Mouse (Mus musculus): ENCODE measurements at regions not wholly inside any gene's neighbourhood (a gene's known extent, or its start where the extent isn't known, plus 50 kb on each side); places are given as distances from the start of the nearest gene placed in this dataset.
"Not testable (repeated sequence)": the region's sequence is repeated elsewhere in the genome, so short reads cannot be mapped to it uniquely, and the experiment has no call there.

DNA sequence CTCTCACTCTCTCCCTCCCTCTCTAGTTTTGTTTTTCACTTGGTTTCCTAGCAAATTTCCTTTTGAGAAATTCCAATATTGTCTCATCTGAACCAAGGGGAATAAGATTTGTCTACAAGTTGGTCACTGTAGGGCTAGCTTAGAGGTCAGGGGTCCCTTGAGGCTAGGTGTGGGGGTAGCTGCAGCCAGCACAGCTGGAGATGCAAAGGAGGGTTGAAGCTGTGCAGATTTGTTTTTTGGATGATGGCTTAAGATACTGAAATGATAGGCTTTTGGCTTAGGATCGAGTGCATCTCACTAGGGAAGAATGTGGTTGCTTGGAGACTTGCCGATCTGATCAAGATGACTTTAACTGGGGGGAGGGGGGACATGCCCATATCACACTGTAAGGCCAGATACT lies 88.3 kb upstream of the Tmem28 start:
- DNase-seq (ENCODE audit: low spot score in 2 of 2): no peak

DNA sequence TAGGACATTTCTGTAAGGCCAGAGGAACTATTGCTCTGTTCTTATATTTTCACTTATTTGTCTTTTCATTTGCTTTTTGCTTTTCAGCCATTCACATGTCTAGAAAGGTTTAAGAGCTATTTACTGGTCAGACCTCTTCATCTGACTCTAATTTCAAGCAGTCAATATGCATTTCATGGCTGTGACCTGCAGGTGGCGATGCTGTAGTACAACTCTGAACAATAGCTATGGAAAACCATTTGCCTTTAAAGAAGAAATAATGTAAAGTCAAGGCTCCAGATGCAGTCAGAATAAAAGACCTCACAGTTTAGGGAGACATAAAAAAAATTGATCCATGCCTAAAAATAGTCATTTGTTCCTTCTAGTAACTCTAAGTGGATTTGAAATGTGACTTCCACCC lies 95.7 kb upstream of the Tmem28 start:
- no peak for DNase-seq (ENCODE audit: low spot score in 2 of 2)

DNA sequence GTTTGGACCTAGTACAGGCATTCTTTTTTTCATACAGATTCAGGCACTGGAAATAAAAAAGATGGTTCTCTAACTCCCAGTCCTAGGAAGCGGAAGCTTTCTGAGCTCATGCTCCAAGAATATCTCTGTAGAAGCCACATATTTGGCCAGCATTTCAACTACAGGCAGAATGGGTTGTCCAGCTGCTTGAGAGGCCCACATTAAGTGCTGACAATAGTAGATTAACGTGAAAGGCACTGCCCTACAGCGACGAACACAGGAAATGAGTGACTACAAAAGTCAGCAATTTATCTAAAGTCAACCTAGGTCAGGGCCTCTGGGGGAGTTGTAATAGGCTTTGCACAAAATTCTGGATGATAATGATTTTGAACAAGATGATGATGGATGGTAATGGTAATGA lies 125.5 kb upstream of the Tmem28 start:
- no peak for DNase-seq (ENCODE audit: low spot score in 2 of 2)

DNA sequence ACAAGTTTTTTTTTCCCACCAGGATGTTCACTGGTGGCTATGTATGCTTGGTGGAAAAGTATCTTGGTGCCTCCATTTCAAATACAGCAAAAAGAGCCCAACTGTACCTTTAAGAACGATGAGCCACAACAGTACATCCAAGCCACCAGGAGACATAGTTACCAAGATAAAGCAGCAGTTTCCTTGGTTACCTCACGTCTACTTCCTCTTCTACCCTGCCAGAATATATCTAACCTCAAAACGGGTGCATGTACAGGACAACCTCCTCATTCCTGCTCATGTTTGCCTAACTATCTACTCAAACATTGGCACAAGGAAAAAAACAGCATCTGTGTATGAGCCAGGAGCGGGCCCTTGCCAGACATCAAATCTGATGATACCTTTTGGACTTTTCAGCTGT lies 129.8 kb upstream of the Tmem28 start:
- no peak for DNase-seq (ENCODE audit: low spot score in 2 of 2)

DNA sequence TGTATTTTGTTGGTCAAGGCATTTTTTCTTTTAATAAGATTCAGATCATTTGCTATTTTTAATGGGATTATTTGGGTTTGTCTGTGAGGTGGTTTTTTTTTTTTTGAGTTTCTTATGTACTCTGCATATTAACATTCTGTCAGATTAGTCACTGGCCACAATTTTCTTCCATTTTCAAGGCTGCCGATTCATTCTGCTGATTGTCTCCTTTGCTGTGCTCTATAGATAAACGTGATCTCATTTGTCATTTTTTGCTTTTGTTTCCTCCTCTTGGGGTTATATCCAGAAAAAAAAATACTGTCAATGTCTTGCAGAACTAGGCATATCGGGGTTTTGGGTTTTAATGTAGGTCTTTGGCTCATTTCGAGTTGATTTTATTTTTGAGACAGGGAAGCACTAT lies 131.1 kb upstream of the Tmem28 start:
- DNase-seq (ENCODE audit: low spot score in 2 of 2): no peak

DNA sequence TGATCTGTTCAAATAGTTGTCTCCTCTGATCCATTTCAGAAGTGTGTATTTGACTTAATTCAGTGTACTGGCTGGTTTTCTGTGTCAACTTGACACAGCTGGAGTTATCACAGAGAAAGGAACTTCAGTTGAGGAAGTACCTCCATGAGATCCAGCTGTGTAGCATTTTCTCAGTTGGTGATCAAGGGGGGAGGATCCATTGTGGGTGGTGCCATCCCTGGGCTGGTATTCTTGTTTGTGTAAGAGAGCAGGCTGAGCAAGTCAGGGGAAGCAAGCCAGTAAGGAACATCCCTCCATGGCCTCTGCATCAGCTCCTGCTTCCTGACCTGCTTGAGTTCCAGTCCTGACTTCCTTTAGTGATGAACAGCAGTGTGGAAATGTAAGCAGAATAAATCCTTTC lies 138.3 kb upstream of the Tmem28 start:
- DNase-seq (ENCODE audit: low spot score in 2 of 2): not testable (repeated sequence)

DNA sequence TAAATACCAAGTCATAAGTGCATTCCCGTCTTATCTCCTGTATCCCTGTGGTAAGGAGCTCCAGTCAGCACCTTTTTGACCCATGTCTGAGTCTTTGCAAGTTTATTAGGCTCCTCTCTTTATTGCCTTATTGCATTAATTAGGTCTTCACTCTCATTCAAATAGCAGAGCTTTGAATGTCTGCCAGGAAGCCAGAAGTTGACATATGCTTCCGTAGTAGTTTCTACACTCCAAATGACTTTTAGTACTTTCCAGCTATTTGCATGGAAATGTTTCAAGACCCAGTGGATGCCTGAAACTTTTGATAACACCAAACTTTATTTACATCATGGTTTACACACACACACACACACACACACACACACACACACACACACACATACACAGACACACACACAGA lies 153.2 kb upstream of the Tmem28 start:
- DNase-seq (ENCODE audit: low spot score in 2 of 2): no peak

DNA sequence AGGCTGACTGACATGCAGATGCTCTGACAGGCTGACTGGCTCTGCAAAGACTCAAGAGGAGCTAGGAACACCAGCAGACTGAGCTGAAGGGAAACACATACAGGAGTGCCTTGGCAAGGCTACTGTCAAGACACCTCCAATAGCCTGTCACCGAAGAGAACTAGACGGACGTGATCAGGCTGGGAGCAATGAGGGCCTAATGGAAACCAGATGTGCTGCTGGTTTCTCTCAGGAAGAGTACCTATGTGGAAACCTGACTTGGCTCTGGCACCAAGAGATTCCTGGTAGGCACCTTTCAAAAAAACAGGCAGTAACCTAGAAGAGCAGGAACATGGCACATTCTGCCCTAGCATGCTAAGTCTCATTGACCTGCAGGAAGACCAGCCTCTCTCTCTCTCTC lies 158.3 kb upstream of the Tmem28 start:
- DNase-seq (ENCODE audit: low spot score in 2 of 2): no peak

DNA sequence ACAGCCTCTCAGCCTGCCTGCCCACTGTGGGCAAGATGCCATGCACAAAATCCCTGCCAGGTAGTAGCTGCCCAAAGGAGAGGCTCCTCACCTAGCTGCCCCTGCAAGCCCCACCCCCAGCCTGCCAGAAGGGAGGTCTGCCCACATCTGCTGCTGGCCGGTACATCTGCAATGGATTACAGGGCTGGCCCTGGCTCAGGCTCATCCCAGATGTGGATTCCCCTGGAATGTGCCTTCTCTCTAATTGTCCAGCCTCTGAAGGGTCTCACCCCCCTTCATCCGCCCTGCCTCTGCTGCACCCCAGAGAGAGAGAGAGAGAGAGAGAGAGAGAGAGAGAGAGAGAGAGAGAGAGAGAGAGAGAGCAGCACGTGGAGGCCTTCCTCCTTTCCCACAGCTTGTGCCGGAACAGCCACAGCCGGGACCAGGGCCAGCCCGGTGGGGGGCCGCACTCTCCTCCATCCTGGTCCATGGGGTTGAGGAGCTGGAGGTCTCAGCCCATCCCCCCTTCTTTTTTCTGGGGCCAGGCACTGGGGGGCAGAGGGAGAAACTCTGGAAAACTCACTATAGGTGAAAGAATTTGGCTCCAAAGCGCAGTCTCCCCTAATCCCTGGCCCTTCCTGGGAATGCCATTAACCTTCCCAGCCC lies 161.2 kb upstream of the Tmem28 start:
- DNase-seq (ENCODE audit: low spot score in 2 of 2): no peak

DNA sequence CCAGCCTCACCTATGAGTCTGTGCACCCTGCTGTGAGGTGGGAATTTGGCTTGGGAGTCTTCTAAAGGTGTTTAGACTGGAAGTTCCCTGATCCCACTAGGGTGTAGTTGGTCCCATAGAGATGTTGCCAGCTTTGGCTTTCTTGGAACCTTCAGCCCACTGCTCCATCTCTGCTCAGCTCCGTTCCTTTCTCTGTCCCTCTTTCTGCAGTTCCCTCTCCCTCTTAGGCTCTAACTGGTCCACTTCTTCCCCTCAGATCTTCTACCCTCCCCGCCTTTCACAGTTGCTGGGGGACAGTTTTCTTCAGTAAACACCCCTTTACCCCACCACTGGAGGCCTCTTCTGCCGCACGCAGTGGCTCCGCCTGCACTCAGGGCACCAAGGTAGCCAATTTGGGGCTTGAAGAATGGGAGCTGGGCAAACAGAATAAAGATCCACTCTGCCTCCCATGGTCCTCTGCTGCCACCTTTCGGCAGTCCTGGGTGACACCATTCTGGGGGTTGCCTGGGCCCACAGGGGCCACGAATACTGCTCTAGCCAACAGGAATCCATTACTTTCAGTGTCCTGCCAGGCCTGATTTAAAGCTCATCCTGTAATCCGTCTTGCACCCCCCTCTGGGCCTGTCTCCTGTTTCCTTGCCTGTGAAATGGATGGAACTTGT lies 162.9 kb upstream of the Tmem28 start:
- peak; percentile 33 to 47 for DNase-seq (ENCODE audit: low spot score in 2 of 2)

DNA sequence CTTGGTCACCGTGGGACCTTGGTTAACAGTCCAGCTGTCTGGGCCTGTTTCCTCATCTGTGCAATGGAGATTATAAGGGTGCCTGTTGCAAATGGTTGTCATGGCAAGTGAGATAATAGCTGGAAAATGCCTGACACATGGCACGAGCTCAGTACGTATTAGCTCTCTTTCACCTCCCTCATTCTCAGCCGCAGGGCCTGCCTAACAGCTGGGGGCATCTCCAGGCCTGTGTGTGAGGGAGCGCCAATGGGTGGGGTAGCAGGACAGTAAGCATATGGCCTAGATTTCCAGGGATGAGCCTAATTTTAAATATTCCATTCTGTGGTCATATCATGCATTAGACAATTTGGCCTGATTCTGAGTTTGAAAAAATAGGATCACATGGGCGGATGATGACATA lies 163.8 kb upstream of the Tmem28 start:
- no peak for DNase-seq (ENCODE audit: low spot score in 2 of 2)

DNA sequence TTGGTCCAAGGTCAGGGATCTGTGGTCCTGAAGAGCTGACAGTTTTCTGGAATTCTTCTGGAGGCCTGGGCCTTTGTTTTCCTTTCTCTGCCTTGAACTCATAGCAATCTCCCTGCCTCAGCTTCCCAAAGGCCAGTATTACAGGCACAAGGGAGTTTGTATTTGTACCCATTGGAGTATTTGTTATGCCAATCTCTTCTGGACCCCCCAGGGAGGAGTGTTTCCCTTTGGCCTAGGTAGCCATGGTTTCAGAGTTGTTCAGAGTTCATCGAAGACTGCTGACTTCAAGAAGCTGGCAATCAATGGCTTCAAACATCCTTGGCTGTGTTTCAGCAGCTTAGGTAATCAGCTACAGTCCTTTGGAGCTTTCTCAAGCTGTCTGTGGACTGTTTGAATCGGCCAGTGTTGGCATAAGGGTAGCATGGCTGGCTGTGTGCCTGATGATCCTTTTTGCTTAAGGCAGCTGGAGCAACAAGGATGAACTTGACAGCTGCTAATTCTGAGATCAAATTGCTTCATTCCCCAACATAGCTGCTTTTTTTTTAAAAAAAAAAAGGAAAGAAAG lies 161.2 kb upstream of the Pja1 start:
- DNase-seq (ENCODE audit: low spot score in 2 of 2): peak in 1 of 2 experiments; percentile 32

DNA sequence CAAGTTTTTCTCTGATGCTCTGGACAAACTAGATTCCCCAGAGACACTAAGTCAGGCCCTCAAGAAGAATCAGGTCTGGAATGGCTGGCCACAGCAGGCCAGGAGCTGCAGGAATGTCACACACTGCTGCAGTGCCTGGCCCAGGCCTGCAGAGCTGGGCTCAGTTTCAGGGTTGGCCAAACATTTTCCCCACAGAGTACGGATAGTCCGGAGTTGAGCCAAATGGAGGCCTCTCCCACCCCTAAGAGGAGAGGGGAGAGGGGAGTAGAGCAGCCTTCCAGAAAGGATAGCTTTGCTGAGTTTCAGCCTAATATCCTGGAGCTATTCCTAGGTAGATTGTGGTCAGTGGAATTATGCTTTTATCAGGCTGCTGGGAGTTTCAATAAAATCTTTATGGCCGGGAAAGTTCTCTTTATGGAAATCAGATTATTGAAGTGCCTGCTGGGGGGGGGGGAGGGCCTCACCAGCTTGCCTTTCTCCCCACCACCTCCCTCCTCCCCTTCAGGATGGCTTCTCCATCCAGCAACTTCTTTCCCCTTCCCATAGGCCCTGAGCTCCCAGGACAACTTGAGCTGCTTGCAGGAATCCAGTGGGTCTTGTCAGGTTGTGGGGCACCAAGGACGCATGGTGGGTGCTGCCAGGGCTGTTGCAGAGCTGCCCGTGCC lies 153.6 kb upstream of the Pja1 start:
- no peak for DNase-seq (ENCODE audit: low spot score in 2 of 2)

DNA sequence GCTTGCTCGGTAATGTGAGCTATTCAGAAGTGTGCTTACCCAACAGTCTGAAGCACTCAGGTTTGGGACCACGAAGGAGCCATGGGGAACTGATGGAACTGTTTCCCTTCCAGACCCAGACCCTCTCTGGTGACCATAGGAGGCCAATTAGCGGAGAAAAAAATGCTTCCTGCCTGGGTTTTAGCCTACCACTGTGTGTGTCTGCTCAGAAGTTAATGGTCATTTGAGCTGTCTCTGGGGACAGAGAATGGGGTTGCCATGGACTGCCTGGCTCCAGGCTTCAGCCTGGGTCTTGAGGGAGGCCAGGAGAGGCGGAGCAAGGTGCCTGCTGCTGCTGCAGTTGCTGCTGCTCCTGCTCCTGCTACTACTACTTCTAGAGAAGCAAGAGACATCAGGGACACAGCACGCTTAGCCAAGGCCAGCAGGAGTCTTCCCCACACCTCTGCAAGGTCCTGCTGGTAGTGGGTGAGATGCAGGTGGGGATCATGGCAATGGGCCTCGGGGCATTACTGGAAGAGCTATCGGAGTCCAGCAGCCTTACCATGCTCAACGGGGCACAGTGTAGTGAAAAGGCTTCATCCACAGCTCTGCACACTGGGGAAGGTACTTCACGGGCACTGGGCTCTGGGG lies 141.2 kb upstream of the Pja1 start:
- DNase-seq (ENCODE audit: low spot score in 2 of 2): no peak

DNA sequence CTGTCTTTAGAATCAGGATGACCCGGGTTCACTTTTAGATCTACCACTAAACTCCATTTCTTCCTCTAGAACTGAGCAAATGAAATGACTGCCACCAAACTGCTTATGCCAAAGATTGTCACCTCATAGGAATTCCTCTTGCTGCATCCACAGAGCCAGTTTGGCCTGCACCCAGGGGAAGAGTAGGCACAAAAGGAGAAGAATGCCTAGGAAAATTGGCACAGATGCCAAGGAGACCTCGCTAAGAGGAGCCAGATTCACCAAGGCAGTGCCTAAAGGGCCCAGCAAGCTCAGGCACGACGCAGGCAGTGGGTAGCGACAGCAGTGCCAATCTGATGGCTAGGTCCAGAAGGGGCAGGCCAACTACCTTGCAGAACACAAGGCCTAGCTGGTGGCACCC lies 139.0 kb upstream of the Pja1 start:
- no peak for DNase-seq (ENCODE audit: low spot score in 2 of 2)

DNA sequence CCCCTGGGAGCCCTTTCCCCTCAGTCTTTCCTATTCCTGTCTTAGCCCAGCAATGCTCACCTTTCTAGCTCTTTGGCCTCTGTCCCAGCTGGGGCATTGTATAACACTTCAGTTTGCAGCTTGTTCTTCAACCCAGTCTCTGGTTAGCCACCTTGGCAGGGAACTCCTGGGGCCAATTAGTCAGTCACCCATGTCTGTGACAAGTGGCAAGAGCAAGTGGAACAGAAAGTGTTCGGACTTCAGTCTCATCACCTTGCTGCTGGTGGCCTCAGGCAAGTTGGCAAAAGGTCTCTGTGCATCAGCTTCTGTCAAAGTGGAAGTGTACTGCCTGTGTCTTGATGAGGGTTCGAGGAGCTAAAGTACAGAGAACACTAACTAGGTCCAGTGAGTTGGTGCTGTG lies 138.5 kb upstream of the Pja1 start:
- no peak for DNase-seq (ENCODE audit: low spot score in 2 of 2)

DNA sequence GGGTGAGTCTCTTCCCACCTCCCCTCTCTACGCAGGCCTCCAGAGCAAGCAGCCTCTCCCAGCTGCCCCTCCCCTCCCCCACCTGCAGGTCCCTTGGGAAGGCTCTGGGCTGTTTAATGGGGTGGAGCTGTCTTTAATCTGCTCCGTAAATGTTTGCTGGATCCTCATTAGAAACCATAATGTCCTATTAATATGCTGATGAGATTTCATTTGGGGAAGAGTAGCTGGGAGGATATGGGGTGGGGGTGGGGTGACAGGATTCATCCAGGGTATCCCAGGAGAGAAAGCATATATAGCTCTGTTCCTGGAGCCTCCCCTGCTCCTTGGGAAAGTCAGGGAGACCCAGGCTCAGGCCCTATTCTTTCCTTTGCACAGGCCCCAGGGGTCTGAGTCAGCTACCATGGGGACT lies 137.2 kb upstream of the Pja1 start:
- DNase-seq (ENCODE audit: low spot score in 2 of 2): no peak

DNA sequence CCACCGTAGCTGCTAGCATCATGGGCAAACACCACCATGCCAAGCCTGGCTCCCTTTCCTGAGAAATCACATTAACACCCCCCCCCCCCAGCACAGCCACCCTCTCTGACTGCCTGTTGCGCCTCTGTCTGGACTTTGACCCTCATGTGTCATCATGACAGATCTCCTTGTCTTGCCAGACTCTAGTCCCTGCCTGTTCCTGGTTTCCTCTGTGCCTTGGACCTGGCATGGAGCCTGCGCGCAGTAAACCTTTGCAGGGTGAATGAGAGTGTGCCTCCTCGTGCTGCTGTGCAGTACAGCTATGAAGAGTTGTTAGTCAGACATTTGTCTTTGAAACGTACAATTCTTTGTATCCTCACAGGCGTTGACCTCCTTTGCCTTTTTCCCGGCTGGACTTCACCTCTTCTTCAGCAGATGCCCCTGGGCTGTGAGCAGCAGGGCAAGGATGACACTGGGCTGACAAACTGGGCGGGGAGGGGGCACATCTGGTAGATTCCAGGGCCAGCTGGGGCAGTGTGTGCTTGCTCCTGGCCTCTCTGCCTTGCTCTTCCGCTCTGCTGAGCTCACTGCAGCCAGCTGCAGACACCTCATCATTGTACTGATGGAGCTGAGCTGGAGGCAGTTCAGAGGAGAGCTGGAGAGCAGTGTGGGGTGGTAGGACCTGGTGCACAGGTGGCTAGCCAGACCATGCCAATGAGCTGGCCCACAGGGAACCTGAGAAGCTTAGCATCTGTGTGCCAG lies 134.2 kb upstream of the Pja1 start:
- peak in 1 of 2 experiments; percentile 13 for DNase-seq (ENCODE audit: low spot score in 2 of 2)

DNA sequence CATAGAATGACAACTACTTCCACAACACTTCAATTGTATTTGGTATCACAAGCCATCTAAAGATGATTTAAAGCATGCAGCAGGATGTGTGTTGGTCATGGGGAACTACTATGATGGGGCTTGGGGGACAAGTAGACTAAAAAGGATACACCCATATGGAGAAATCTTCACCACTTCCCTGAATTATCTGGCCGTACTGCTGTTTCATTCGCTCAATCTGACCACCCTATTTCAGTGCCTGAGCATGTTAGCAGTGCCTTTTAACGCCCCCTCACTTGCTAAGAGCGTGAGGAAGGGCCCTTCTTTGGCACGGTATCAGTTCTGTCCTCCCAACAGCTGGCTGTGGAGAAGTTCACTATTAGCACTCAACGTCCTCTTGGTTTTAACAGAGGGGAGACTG lies 132.6 kb upstream of the Pja1 start:
- no peak for DNase-seq (ENCODE audit: low spot score in 2 of 2)

DNA sequence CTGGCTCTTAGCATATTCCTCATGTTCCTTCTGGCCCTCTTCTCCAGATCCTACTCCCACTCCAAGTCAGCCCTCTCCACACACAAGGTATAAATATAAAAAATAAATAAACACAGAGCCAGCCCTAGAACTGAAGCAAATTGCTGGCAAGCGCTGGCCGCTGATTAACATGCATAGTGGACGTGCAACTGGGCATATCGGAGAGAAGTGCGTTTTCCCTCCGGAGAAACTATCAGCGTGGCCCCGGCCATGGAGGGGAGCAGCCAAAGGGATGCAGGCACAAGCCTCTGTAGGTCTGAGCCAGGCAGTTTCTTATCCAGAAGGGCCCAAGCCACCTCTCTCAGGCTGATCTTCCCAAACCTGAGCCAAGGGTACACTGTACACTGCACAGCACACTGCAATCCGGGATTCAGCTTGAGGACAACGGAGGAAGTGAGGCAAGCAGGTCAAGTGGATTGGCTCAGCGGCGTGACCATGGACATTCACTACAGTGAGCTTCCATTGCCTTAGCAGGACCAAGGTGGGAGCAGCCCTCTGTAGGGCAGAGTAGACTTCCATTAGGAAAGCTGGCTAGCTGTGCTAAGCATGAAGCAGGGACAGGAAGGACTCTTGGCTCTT lies 131.3 kb upstream of the Pja1 start:
- DNase-seq (ENCODE audit: low spot score in 2 of 2): no peak

DNA sequence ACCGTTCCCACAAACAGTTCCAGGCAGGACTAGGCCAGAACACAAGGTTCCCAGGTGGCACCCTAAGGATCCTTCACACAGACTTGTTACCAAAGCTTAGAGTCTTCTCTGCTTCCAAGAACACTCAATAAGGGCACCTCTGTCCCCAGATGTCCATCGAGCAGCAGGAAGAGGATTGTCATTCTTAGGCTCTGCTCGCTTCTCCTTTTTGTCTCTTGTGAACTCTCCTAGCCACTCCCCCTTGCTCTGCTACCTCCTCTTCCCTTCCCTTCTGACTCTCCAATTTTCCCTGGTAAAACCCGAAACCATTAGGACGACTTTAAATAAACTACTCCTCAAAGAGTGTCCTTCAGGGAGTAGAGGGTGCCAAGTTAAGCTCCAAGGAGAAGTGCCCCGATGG lies 124.4 kb upstream of the Pja1 start:
- DNase-seq (ENCODE audit: low spot score in 2 of 2): no peak
